Mouse (Mus musculus) hindbrain, embryonic 14.5 days (tissue): Measurements from ENCODE around the gene Cobl. TPM values are rescaled to one million over a fixed set of nuclear protein-coding genes. Genes with fewer than 3 reads are reported as not detected.

Experiments used
- ATAC-seq: fragments of 200-750 bp; cut with Nextera tagmentation; 2 replicates; pipeline ENCODE4 v1.8.0; 2017; ENCODE audit warnings: moderate number of reproducible peaks, mild to moderate bottlenecking, moderate TSS enrichment, moderate library complexity; ENCODE audit not compliant: low FRiP score
- DNase-seq: peaks from one replicate; pipeline ENCODE4 v3.0.0-alpha.2; 2015; ENCODE audit warnings: low spot score
- H3K27ac ChIP-seq: fragments of 300-500 bp; sonication (generic); 2 replicates; pipeline ENCODE4 v1.5.1; 2014; ENCODE audit warnings: mild to moderate bottlenecking, moderate library complexity
- H3K27me3 ChIP-seq: fragments of 300-500 bp; sonication (generic); 2 replicates; pipeline ENCODE4 v1.6.1; 2014; ENCODE audit warnings: mild to moderate bottlenecking, low read length, mixed read lengths; ENCODE audit not compliant: control insufficient read depth, insufficient read depth
- H3K36me3 ChIP-seq: fragments of 300-500 bp; sonication (generic); replicated peaks from 2 replicates; pipeline ENCODE4 v1.6.1; 2014; ENCODE audit not compliant: control insufficient read depth, insufficient read depth
- H3K4me1 ChIP-seq: fragments of 300-500 bp; sonication (generic); replicated peaks from 2 replicates; pipeline ENCODE4 v1.6.1; 2014; ENCODE audit warnings: antibody characterized with exemption, low read length, mixed read lengths; ENCODE audit not compliant: control insufficient read depth, insufficient read depth
- H3K4me2 ChIP-seq: fragments of 300-500 bp; sonication (generic); replicated peaks from 2 replicates; pipeline ENCODE4 v1.6.1; 2014; ENCODE audit warnings: mild to moderate bottlenecking, moderate library complexity
- H3K4me3 ChIP-seq: fragments of 300-500 bp; sonication (generic); replicated peaks from 2 replicates; pipeline ENCODE4 v1.5.1; 2014; ENCODE audit warnings: mild to moderate bottlenecking, low read length
- H3K9ac ChIP-seq: fragments of 300-500 bp; sonication (generic); 2 replicates; pipeline ENCODE4 v1.6.1; 2014
- H3K9me3 ChIP-seq: fragments of 300-500 bp; sonication (generic); 2 replicates; pipeline ENCODE4 v1.6.1; 2016; ENCODE audit warnings: low read length; ENCODE audit not compliant: control insufficient read depth
- WGBS: fragments of 180-500 bp; shearing (Covaris S2); extraction: QIAGEN DNeasy Blood & Tissue Kit; methylation state at CpG from one replicate; pipeline ENCODE4 v1.1.7; 2014; 5-methylcytosine and 5-hydroxymethylcytosine counted together
- polyA plus RNA-seq: library from polyadenylated mRNA; unstranded; fragments of >200 nt; fragmentation: Nextera tagmentation; extraction: Ambion mirVana; gene quantifications from 2 replicates; pipeline ENCODE4 v1.2.1, GENCODE M21; 2014

Gene Cobl
- polyA plus RNA-seq, 1 experiment from 2014 or later, result 15.3 TPM

- DNase-seq, result peak; percentile 76
- ATAC-seq, result peak; percentile 92
These were observed 233.2 kb downstream of the Cobl start for GRCm38 (mm10) chr11:12231481-12232035.

GRCm38 (mm10) chr11:12229411-12229810 lies 235.3 kb downstream of the Cobl start:
- 61% methylated on average over 7 of the region's 7 CpGs for WGBS
- Histone ChIP-seq H3K9ac (no peak overlapping the region), H3K4me3 (no peak overlapping the region), H3K36me3 (no peaks in the 10 kb centered on the region), H3K9me3 (no peaks in the 10 kb centered on the region), H3K4me1 (no peaks in the 10 kb centered on the region), H3K4me2 (no peak overlapping the region), H3K27me3 (no peaks in the 10 kb centered on the region), H3K27ac (no peak overlapping the region)
- DNase-seq, result peak; percentile 45
- no peak for ATAC-seq

More at GRCm38 (mm10) chr11:12231481-12232035, 233.2 kb downstream of the Cobl start:
- Histone ChIP-seq H3K9ac (no peak overlapping the region), H3K9me3 (no peaks in the 10 kb centered on the region), H3K27ac (no peak overlapping the region), H3K36me3 (no peaks in the 10 kb centered on the region), H3K4me1 (no peaks in the 10 kb centered on the region), H3K4me2 (no peak overlapping the region), H3K4me3 (no peak overlapping the region), H3K27me3 (no peaks in the 10 kb centered on the region)
- 60% methylated on average over 6 of the region's 6 CpGs for WGBS

- ATAC-seq, result no peak
- Histone ChIP-seq H3K27me3 (no peaks in the 10 kb centered on the region), H3K9me3 (no peaks in the 10 kb centered on the region), H3K9ac (no peak overlapping the region), H3K27ac (no peak overlapping the region), H3K4me2 (no peak overlapping the region), H3K4me1 (no peaks in the 10 kb centered on the region), H3K4me3 (no peak overlapping the region), H3K36me3 (no peaks in the 10 kb centered on the region)
- DNase-seq, result no peak
- 92% methylated on average over 3 of the region's 3 CpGs for WGBS
These were observed 237.4 kb downstream of the Cobl start for GRCm38 (mm10) chr11:12227343-12227742.

- H3K27me3 ChIP-seq, result no peaks in the 10 kb centered on the region
- no peaks in the 10 kb centered on the region for H3K9me3 ChIP-seq
- H3K9ac ChIP-seq, result no peak overlapping the region
- DNase-seq, result peak; percentile 80
- H3K27ac ChIP-seq, result no peak overlapping the region
- 35% methylated on average over 4 of the region's 4 CpGs for WGBS
- H3K4me1 ChIP-seq, result no peaks in the 10 kb centered on the region
- no peak overlapping the region for H3K4me3 ChIP-seq
- no peak overlapping the region for H3K4me2 ChIP-seq
- ATAC-seq, result peak; percentile 93
- no peaks in the 10 kb centered on the region for H3K36me3 ChIP-seq
These were observed 244.9 kb downstream of the Cobl start for GRCm38 (mm10) chr11:12219594-12220530.

GRCm38 (mm10) chr11:12216897-12217296 lies 247.9 kb downstream of the Cobl start:
- no peaks in the 10 kb centered on the region for H3K4me1 ChIP-seq
- H3K27me3 ChIP-seq, result no peaks in the 10 kb centered on the region
- no peak overlapping the region for H3K9ac ChIP-seq
- DNase-seq (no peak), ATAC-seq (no peak)
- no peaks in the 10 kb centered on the region for H3K9me3 ChIP-seq
- no peak overlapping the region for H3K27ac ChIP-seq
- no peak overlapping the region for H3K4me3 ChIP-seq
- H3K36me3 ChIP-seq, result no peaks in the 10 kb centered on the region
- WGBS, result 77% methylated on average over 1 of the region's 1 CpGs
- H3K4me2 ChIP-seq, result no peak overlapping the region

GRCm38 (mm10) chr11:12215582-12215981 lies 249.2 kb downstream of the Cobl start:
- Histone ChIP-seq H3K36me3 (no peaks in the 10 kb centered on the region), H3K9me3 (no peaks in the 10 kb centered on the region), H3K27me3 (no peaks in the 10 kb centered on the region), H3K9ac (no peak overlapping the region), H3K4me3 (no peak overlapping the region), H3K4me2 (no peak overlapping the region), H3K4me1 (no peaks in the 10 kb centered on the region), H3K27ac (no peak overlapping the region)
- no peak for DNase-seq
- no peak for ATAC-seq
- WGBS, result 89% methylated on average over 1 of the region's 1 CpGs

GRCm38 (mm10) chr11:12208574-12208973 lies 256.2 kb downstream of the Cobl start:
- Histone ChIP-seq H3K4me1 (no peaks in the 10 kb centered on the region), H3K4me3 (no peak overlapping the region)
- WGBS, result 88% methylated on average over 2 of the region's 2 CpGs

GRCm38 (mm10) chr11:12205201-12206161 lies 259.3 kb downstream of the Cobl start:
- Histone ChIP-seq H3K4me2 (no peak overlapping the region), H3K9ac (no peak overlapping the region), H3K36me3 (no peaks in the 10 kb centered on the region), H3K27me3 (no peaks in the 10 kb centered on the region), H3K4me1 (no peaks in the 10 kb centered on the region), H3K27ac (no peak overlapping the region), H3K4me3 (no peak overlapping the region), H3K9me3 (no peaks in the 10 kb centered on the region)
- ATAC-seq (no peak), DNase-seq (no peak)
- 83% methylated on average over 6 of the region's 6 CpGs for WGBS

More at GRCm38 (mm10) chr11:12208574-12208973, 256.2 kb downstream of the Cobl start:
- no peak for DNase-seq
- Histone ChIP-seq H3K4me2 (no peak overlapping the region), H3K36me3 (no peaks in the 10 kb centered on the region), H3K27me3 (no peaks in the 10 kb centered on the region), H3K9ac (no peak overlapping the region), H3K9me3 (no peaks in the 10 kb centered on the region), H3K27ac (no peak overlapping the region)
- ATAC-seq, result no peak

- Histone ChIP-seq H3K9me3 (no peaks in the 10 kb centered on the region), H3K4me3 (no peak overlapping the region), H3K9ac (no peak overlapping the region), H3K4me1 (no peaks in the 10 kb centered on the region), H3K27ac (no peak overlapping the region), H3K4me2 (no peak overlapping the region), H3K27me3 (no peaks in the 10 kb centered on the region), H3K36me3 (no peaks in the 10 kb centered on the region)
- ATAC-seq (no peak), DNase-seq (no peak)
- 87% methylated on average over 4 of the region's 4 CpGs for WGBS
These were observed 265.3 kb downstream of the Cobl start for GRCm38 (mm10) chr11:12199441-12199840.
